Mouse (Mus musculus): ENCODE measurements around the gene Ikzf2.

DNA sequence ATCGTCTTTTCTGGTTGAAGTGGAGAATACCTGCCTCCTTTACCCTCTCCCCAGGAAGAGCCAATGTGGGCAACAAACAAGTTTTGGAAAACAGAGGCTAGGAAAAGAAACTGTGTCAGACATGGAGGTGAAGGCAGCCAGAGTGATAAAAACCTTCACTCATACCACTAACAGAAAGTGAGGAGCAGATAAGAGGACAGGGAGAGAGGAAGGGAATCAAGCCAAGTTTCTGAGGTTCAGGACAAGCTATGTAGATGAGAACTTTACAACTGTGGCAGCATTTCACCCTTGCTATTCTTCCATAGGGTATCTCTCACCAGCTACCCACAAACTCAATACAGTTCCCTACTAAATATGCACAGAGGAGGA lies 141.2 kb downstream of the Ikzf2 start:
- TF ChIP-seq MAX (IDR thresholded peaks at IDR 0.05; ENCODE audit: low read depth) (no peak), USF1 (IDR thresholded peaks at IDR 0.05; ENCODE audit: low read depth) (no peak), POLR2A (IDR thresholded peaks at IDR 0.05; ENCODE audit: insufficient read length, low read depth) (no peak), TCF12 (IDR thresholded peaks at IDR 0.05; ENCODE audit: insufficient read depth, poor library complexity, severe bottlenecking) (no peak), E2F4 (IDR thresholded peaks at IDR 0.05; ENCODE audit: insufficient read depth) (no peak), MYOD1 (IDR thresholded peaks at IDR 0.05; ENCODE audit: control insufficient read depth in 1 of 3, insufficient read length in 2 of 3, low read depth in 2 of 3) (no peak), TCF3 (IDR thresholded peaks at IDR 0.05; ENCODE audit: insufficient read length, low read depth) (no peak), CEBPB (IDR thresholded peaks at IDR 0.05; ENCODE audit: insufficient read depth, poor library complexity, severe bottlenecking) (no peak), POLR2AphosphoS2 (IDR thresholded peaks at IDR 0.05; ENCODE audit: insufficient read length, low read depth) (no peak), MYOG (IDR thresholded peaks at IDR 0.05; ENCODE audit: control insufficient read depth in 1 of 3, insufficient read depth in 1 of 3, insufficient read length in 2 of 3, low read depth in 2 of 3) (no peak)
